Mouse (Mus musculus): ENCODE measurements around the gene Otor.

The Otor gene

GRCm38 (mm10) chr2:143078198-143078851 lies at the start of gene Otor:
Gene Otor (plus strand): TSS chr2:143078473.
- no peak for DNase-seq (ENCODE audit: low spot score)

- DNase-seq (ENCODE audit: low spot score) = no peak
Observed at GRCm38 (mm10) chr2:143031283-143031682, 47.0 kb upstream of the Otor start.

- DNase-seq (ENCODE audit: low spot score) = no peak
Observed at GRCm38 (mm10) chr2:143032378-143033255, 45.7 kb upstream of the Otor start.

- no peak for DNase-seq (ENCODE audit: low spot score)
Observed at GRCm38 (mm10) chr2:143034350-143035085, 43.8 kb upstream of the Otor start.

- no peak for DNase-seq (ENCODE audit: low spot score)
Observed at GRCm38 (mm10) chr2:143035086-143035593, 43.1 kb upstream of the Otor start.

- DNase-seq (ENCODE audit: low spot score) = no peak
Observed at GRCm38 (mm10) chr2:143041596-143041995, 36.7 kb upstream of the Otor start.

GRCm38 (mm10) chr2:143055251-143055650 lies 23.0 kb upstream of the Otor start:
- DNase-seq (ENCODE audit: low spot score) = no peak

- no peak for DNase-seq (ENCODE audit: low spot score)
Observed at GRCm38 (mm10) chr2:143056736-143057135, 21.5 kb upstream of the Otor start.

- no peak for DNase-seq (ENCODE audit: low spot score)
Observed at GRCm38 (mm10) chr2:143062432-143062811, 15.9 kb upstream of the Otor start.

- peak; percentile 69 for DNase-seq (ENCODE audit: low spot score)
Observed at GRCm38 (mm10) chr2:143062812-143063792, 15.2 kb upstream of the Otor start, which contains the start of gene Snrpb2. Gene Snrpb2 (plus strand): TSS chr2:143063039.

- no peak for DNase-seq (ENCODE audit: low spot score)
Observed at GRCm38 (mm10) chr2:143065914-143066313, 12.4 kb upstream of the Otor start.

- no peak for DNase-seq (ENCODE audit: low spot score)
Observed at GRCm38 (mm10) chr2:143081693-143082092, 3.4 kb downstream of the Otor start.

GRCm38 (mm10) chr2:143084852-143085397 lies 6.7 kb downstream of the Otor start:
- DNase-seq (ENCODE audit: low spot score) = no peak

- no peak for DNase-seq (ENCODE audit: low spot score)
Observed at GRCm38 (mm10) chr2:143089866-143090265, 11.6 kb downstream of the Otor start.

GRCm38 (mm10) chr2:143093726-143094125 lies 15.5 kb downstream of the Otor start:
- no peak for DNase-seq (ENCODE audit: low spot score)

- DNase-seq (ENCODE audit: low spot score) = no peak
Observed at GRCm38 (mm10) chr2:143094761-143095160, 16.5 kb downstream of the Otor start.

- DNase-seq (ENCODE audit: low spot score) = no peak
Observed at GRCm38 (mm10) chr2:143097170-143097569, 18.9 kb downstream of the Otor start.

- DNase-seq (ENCODE audit: low spot score) = no peak
Observed at GRCm38 (mm10) chr2:143113859-143114258, 35.6 kb downstream of the Otor start.

- DNase-seq (ENCODE audit: low spot score) = no peak
Observed at GRCm38 (mm10) chr2:143114716-143115115, 36.4 kb downstream of the Otor start.

- DNase-seq (ENCODE audit: low spot score) = no peak
Observed at GRCm38 (mm10) chr2:143117453-143117852, 39.2 kb downstream of the Otor start.

GRCm38 (mm10) chr2:143118221-143118620 lies 39.9 kb downstream of the Otor start:
- DNase-seq (ENCODE audit: low spot score) = no peak

All from spleen, adult 12 weeks (tissue).